Mouse (Mus musculus) hindbrain, embryonic 15.5 days (tissue): ENCODE data around the gene C130050O18Rik. TPM values are rescaled to one million over a fixed set of nuclear protein-coding genes. Genes with fewer than 3 reads are reported as not detected.
A peak's percentile ranks its signal among the peaks of the same experiment; 100 is the strongest.

ENCODE experiments used
- ATAC-seq: fragments of 200-750 bp; cut with Nextera tagmentation; 2 replicates; pipeline ENCODE4 v1.8.0; 2017; ENCODE audit warnings: low read depth, moderate number of reproducible peaks, moderate TSS enrichment; ENCODE audit not compliant: low FRiP score
- H3K27ac ChIP-seq: fragments of 300-500 bp; sonication (generic); replicated peaks from 2 replicates; pipeline ENCODE4 v1.5.1; 2015; ENCODE audit warnings: mild to moderate bottlenecking, inconsistent platforms
- H3K27me3 ChIP-seq: fragments of 300-500 bp; sonication (generic); 2 replicates; pipeline ENCODE4 v1.6.1; 2015; ENCODE audit warnings: control low read depth, inconsistent platforms
- H3K36me3 ChIP-seq: fragments of 300-500 bp; sonication (generic); 2 replicates; pipeline ENCODE4 v1.6.1; 2015; ENCODE audit warnings: control low read depth, inconsistent platforms
- H3K4me1 ChIP-seq: fragments of 300-500 bp; sonication (generic); replicated peaks from 2 replicates; pipeline ENCODE4 v1.6.1; 2015; ENCODE audit warnings: control low read depth, inconsistent platforms
- H3K4me2 ChIP-seq: fragments of 300-500 bp; sonication (generic); 2 replicates; pipeline ENCODE4 v1.6.1; 2015; ENCODE audit warnings: moderate library complexity, mild to moderate bottlenecking, inconsistent platforms
- H3K4me3 ChIP-seq: fragments of 300-500 bp; sonication (generic); 2 replicates; pipeline ENCODE4 v1.5.1; 2015; ENCODE audit warnings: mild to moderate bottlenecking, inconsistent platforms
- H3K9ac ChIP-seq: fragments of 300-500 bp; sonication (generic); 2 replicates; pipeline ENCODE4 v1.6.1; 2015; ENCODE audit warnings: inconsistent platforms
- H3K9me3 ChIP-seq: fragments of 300-500 bp; sonication (generic); 2 replicates; pipeline ENCODE4 v1.6.1; 2016; ENCODE audit warnings: control low read depth, inconsistent platforms
- whole genome bisulfite sequencing: fragments of 180-500 bp; shearing (Covaris S2); methylation state at CpG from one replicate; pipeline ENCODE4 v1.1.7; 2015; 5-methylcytosine and 5-hydroxymethylcytosine counted together
- polyA plus RNA-seq: library from polyadenylated mRNA; unstranded; fragments of >200 nt; fragmentation: Nextera tagmentation; extraction: Ambion mirVana; gene quantifications from 2 replicates; pipeline ENCODE4 v1.2.1, GENCODE M21; 2015

C130050O18Rik gene
- polyA plus RNA-seq, 1 experiment from 2014 or later, result 0.22 TPM

- no peak overlapping the region for H3K9ac ChIP-seq
- no peaks in the 10 kb centered on the region for H3K27me3 ChIP-seq
- no peak for ATAC-seq
- no peak overlapping the region for H3K4me3 ChIP-seq
- H3K4me2 ChIP-seq, result no peak overlapping the region
- peak overlapping the region; percentile 51; the same call in 1 of the 2 replicates for H3K27ac ChIP-seq
- peaks cover 48% of the 10 kb centered on the region for H3K4me1 ChIP-seq
- no peaks in the 10 kb centered on the region for H3K36me3 ChIP-seq
- no peaks in the 10 kb centered on the region for H3K9me3 ChIP-seq
- 61% methylated on average over 11 of the region's 11 CpGs for WGBS
Measured at GRCm38 (mm10) chr5:139391309-139391990, 13.6 kb upstream of the C130050O18Rik start.

DNA sequence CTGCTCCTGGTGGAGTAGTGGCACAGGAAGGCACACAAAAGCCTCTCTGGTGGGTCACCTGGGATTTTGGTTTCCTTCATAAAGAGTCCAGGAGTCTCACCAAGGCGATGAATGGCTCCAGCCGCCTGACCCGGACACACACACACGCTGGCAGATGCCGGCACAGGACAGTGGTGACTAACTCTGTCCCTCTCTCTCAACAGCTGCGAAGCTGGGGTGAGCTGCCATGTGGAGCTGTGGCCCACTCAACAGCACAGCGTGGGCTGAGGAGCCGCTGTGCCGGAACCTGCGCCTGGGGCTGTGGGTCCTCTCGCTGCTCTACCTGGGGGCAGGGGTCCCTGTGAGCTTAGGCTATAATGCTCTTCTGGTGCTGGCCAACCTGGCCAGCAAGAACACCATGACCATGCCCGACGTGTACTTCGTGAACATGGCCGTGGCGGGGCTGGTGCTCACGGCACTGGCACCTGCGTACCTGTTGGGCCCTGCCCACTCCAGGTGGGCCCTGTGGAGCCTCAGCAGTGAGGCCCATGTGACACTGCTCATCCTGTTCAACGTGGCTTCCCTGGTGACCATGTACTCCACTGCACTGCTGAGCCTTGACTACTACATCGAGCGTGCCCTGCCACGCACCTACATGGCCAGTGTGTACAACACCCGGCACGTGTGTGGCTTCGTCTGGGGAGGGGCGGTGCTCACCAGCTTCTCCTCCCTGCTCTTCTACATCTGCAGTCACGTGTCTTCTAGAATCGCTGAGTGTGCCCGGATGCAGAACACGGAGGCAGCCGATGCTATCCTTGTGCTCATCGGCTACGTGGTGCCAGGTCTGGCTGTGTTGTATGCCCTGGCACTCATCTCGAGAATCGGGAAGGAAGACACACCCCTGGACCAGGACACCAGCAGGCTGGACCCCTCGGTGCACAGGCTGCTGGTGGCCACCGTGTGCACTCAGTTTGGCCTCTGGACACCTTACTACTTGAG is 12.6 kb upstream of the C130050O18Rik start:
- H3K36me3 ChIP-seq, result no peaks in the 10 kb centered on the region
- 95% methylated on average over 37 of the region's 37 CpGs for WGBS
- peaks cover 44% of the 10 kb centered on the region for H3K4me1 ChIP-seq
- H3K9me3 ChIP-seq, result no peaks in the 10 kb centered on the region
- no peak overlapping the region for H3K9ac ChIP-seq
- no peak for ATAC-seq
- no peaks in the 10 kb centered on the region for H3K27me3 ChIP-seq
- no peak overlapping the region for H3K27ac ChIP-seq
- no peak overlapping the region for H3K4me3 ChIP-seq
- H3K4me2 ChIP-seq, result no peak overlapping the region

DNA sequence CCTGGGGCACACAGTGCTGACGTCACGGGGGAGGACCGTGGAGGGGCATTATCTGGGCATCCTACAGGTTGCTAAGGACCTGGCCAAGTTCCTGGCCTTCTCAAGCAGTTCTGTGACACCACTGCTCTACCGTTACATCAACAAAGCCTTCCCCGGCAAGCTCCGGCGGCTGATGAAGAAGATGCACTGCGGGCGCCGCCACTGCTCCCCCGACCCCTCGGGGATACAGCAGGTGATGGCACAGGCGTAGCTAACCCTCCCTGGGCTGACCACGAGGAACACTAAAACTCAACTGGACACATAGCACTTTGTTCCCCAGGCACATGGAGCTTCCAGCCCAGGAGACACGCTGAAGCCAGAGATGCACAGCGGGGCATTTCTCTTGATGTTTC is 11.9 kb upstream of the C130050O18Rik start:
- Histone ChIP-seq H3K4me2 (no peak overlapping the region), H3K9ac (no peak overlapping the region), H3K27me3 (no peaks in the 10 kb centered on the region), H3K4me3 (no peak overlapping the region), H3K36me3 (no peaks in the 10 kb centered on the region), H3K27ac (no peak overlapping the region), H3K9me3 (no peaks in the 10 kb centered on the region), H3K4me1 (peaks cover 38% of the 10 kb centered on the region)
- WGBS, result 85% methylated on average over 16 of the region's 16 CpGs
- no peak for ATAC-seq

GRCm38 (mm10) chr5:139394399-139394798 is 10.7 kb upstream of the C130050O18Rik start:
- no peak overlapping the region for H3K4me2 ChIP-seq
- ATAC-seq, result no peak
- peaks cover 30% of the 10 kb centered on the region for H3K4me1 ChIP-seq
- no peaks in the 10 kb centered on the region for H3K36me3 ChIP-seq
- no peaks in the 10 kb centered on the region for H3K27me3 ChIP-seq
- H3K9me3 ChIP-seq, result no peaks in the 10 kb centered on the region
- 72% methylated on average over 7 of the region's 7 CpGs for WGBS
- H3K27ac ChIP-seq, result no peak overlapping the region
- no peak overlapping the region for H3K4me3 ChIP-seq
- H3K9ac ChIP-seq, result no peak overlapping the region

DNA sequence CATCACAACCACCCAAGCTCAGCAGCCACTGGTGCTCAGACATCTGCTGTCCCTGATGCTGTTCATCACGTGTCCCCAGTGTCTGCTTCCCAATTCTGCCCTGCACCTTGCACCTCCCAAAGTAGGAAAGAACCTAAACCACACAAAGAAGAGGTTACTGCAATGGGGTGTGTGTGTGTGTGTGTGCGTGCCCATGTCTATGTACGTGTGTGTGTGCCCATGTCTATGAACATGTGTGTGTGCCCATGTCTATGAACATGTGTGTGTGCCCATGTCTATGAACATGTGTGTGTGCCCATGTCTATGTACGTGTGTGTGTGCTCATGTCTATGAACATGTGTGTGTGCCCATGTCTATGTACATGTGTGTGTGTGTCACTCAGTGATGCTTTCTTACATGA is 9.6 kb upstream of the C130050O18Rik start:
- Histone ChIP-seq H3K27ac (no peak overlapping the region), H3K9me3 (no peaks in the 10 kb centered on the region), H3K4me1 (peaks cover 22% of the 10 kb centered on the region), H3K4me2 (no peak overlapping the region), H3K4me3 (no peak overlapping the region), H3K36me3 (no peaks in the 10 kb centered on the region), H3K27me3 (no peaks in the 10 kb centered on the region), H3K9ac (no peak overlapping the region)
- ATAC-seq, result no peak
- 96% methylated on average over 4 of the region's 4 CpGs for whole genome bisulfite sequencing

- no peaks in the 10 kb centered on the region for H3K9me3 ChIP-seq
- no peaks in the 10 kb centered on the region for H3K36me3 ChIP-seq
- H3K27me3 ChIP-seq, result no peaks in the 10 kb centered on the region
- H3K27ac ChIP-seq, result no peak overlapping the region
- H3K9ac ChIP-seq, result no peak overlapping the region
- 0 out of 2 replicates have a peak, but pooled peaks cover 3% of the 10 kb centered on the region for H3K4me1 ChIP-seq
- 94% methylated on average over 4 of the region's 4 CpGs for WGBS
- H3K4me2 ChIP-seq, result no peak overlapping the region
- H3K4me3 ChIP-seq, result no peak overlapping the region
- no peak for ATAC-seq
Measured at GRCm38 (mm10) chr5:139397359-139397916, 7.6 kb upstream of the C130050O18Rik start.

GRCm38 (mm10) chr5:139397959-139398753 is 6.9 kb upstream of the C130050O18Rik start:
- no peak overlapping the region for H3K4me2 ChIP-seq
- 41% methylated on average over 5 of the region's 5 CpGs for WGBS
- ATAC-seq, result peak; percentile 74

DNA sequence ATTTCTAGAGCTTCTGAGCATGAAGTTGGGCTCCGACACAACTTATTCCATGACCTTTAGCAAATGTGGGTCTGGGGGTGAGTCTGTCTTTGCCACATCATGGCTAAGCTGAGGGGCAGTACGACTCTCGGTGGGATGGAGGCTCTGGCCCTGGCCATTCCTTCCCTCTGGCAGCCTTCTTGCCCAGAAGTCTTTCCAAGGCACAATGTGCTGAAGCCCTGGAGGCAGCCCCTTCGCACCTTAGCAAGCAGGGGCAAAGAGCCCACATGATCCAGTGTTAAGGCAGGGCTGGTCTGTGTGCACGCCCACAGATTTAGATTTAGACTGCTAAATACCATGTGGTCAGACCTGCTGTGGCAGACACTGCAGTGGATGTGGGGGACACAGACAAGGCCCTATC is 6.3 kb upstream of the C130050O18Rik start:
- H3K4me2 ChIP-seq, result no peak overlapping the region
- no peak for ATAC-seq
- no peak overlapping the region for H3K27ac ChIP-seq
- H3K9me3 ChIP-seq, result no peaks in the 10 kb centered on the region
- H3K4me1 ChIP-seq, result 0 out of 2 replicates have a peak, but pooled peaks cover 3% of the 10 kb centered on the region
- no peak overlapping the region for H3K4me3 ChIP-seq
- no peaks in the 10 kb centered on the region for H3K36me3 ChIP-seq
- 85% methylated on average over 5 of the region's 5 CpGs for WGBS
- no peak overlapping the region for H3K9ac ChIP-seq
- H3K27me3 ChIP-seq, result no peaks in the 10 kb centered on the region

More at GRCm38 (mm10) chr5:139397959-139398753, 6.9 kb upstream of the C130050O18Rik start:
- no peak overlapping the region for H3K27ac ChIP-seq
- 0 out of 2 replicates have a peak, but pooled peaks cover 3% of the 10 kb centered on the region for H3K4me1 ChIP-seq
- no peaks in the 10 kb centered on the region for H3K9me3 ChIP-seq
- H3K36me3 ChIP-seq, result no peaks in the 10 kb centered on the region
- H3K27me3 ChIP-seq, result no peaks in the 10 kb centered on the region
- no peak overlapping the region for H3K9ac ChIP-seq
- H3K4me3 ChIP-seq, result no peak overlapping the region

- Histone ChIP-seq H3K9me3 (no peaks in the 10 kb centered on the region), H3K27ac (no peak overlapping the region)
- WGBS, result 86% methylated on average over 14 of the region's 14 CpGs
Measured at GRCm38 (mm10) chr5:139399991-139400390, 5.1 kb upstream of the C130050O18Rik start.

DNA sequence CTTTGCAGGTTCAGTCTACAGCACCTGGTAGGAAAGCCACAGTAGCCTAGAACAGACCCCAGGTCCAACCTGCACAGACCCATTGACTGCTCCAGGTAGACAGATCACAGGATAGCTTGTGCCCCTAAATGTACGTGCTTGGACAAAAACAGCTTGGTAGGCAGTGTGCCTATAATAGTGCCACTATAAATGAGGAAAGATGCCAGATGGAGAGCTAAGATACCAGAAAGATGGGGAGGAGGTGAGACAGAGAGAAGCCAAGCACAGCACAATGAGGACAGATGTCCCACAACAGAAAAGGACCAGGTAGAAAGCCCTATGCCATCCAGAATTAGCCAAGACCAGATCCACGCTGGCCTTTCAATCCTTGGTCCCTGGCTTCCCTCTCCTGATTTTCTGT is 3.0 kb upstream of the C130050O18Rik start:
- H3K4me1 ChIP-seq, result peaks cover 3% of the 10 kb centered on the region; the same call in 1 of the 2 replicates
- H3K4me3 ChIP-seq, result no peak overlapping the region
- no peaks in the 10 kb centered on the region for H3K9me3 ChIP-seq
- no peak overlapping the region for H3K9ac ChIP-seq
- H3K36me3 ChIP-seq, result no peaks in the 10 kb centered on the region
- no peak overlapping the region for H3K27ac ChIP-seq
- no peak overlapping the region for H3K4me2 ChIP-seq
- no peaks in the 10 kb centered on the region for H3K27me3 ChIP-seq
- no peak for ATAC-seq
- 95% methylated on average over 2 of the region's 2 CpGs for WGBS

More at GRCm38 (mm10) chr5:139399991-139400390, 5.1 kb upstream of the C130050O18Rik start:
- Histone ChIP-seq H3K4me1 (0 out of 2 replicates have a peak, but pooled peaks cover 3% of the 10 kb centered on the region), H3K4me3 (no peak overlapping the region), H3K27me3 (no peaks in the 10 kb centered on the region), H3K4me2 (no peak overlapping the region), H3K36me3 (no peaks in the 10 kb centered on the region), H3K9ac (no peak overlapping the region)
- no peak for ATAC-seq

DNA sequence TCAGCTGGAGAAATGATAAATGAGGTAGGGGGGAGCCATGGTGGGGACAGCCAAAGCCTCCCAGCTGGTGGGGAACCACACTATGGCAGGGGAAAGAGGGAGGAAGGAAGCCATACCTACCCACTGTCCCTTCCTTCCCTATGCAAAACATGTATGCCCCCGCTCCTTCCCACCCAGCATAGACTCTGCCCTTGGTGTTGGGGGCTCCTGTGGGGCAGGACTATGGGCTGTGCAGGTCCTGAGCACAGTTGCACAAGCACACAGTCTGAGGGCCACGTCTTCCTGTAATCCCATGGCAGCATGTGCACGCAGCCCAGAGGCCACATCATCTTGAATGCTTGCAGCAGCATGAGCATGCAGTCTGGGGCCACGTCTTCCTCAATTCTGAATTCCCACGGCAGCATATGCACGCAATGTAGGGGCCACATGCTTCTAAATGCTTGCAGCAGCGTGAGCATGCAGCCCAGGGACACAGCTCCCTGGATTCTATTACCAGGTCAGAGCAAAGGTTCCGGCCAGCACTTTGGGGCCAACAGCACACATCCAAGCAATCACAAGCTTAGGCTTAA is 1.3 kb upstream of the C130050O18Rik start:
- H3K4me3 ChIP-seq, result no peak overlapping the region
- no peak overlapping the region for H3K9ac ChIP-seq
- ATAC-seq, result no peak
- no peaks in the 10 kb centered on the region for H3K9me3 ChIP-seq
- no peak overlapping the region for H3K4me2 ChIP-seq
- H3K36me3 ChIP-seq, result no peaks in the 10 kb centered on the region
- peaks cover 7% of the 10 kb centered on the region for H3K4me1 ChIP-seq
- no peak overlapping the region for H3K27ac ChIP-seq
- H3K27me3 ChIP-seq, result no peaks in the 10 kb centered on the region
- 89% methylated on average over 8 of the region's 8 CpGs for WGBS
